Mouse (Mus musculus) myocyte (in vitro differentiated cells): ENCODE measurements around the gene Cbfa2t3.

Experiments
- E2F4 ChIP-seq: IDR thresholded peaks from one replicate; pipeline ENCODE4 v1.6.1; 2011; ENCODE audit warnings: mild to moderate bottlenecking, control low read depth, moderate library complexity; ENCODE audit not compliant: insufficient read depth
- MAX ChIP-seq: IDR thresholded peaks from one replicate; pipeline ENCODE4 v1.6.1; 2011; ENCODE audit warnings: low read depth, mild to moderate bottlenecking, control low read depth
- MYOD1 ChIP-seq, 3 experiments: IDR thresholded peaks; one replicate each; pipeline ENCODE4 v1.6.1; 2011; ENCODE audit warnings: control low read depth in 2 of 3, low read depth in 2 of 3, mild to moderate bottlenecking in 2 of 3, moderate library complexity in 1 of 3; ENCODE audit not compliant: insufficient read length in 2 of 3, control insufficient read depth in 1 of 3
- POLR2A ChIP-seq: IDR thresholded peaks from one replicate; pipeline ENCODE4 v1.6.1; 2011; ENCODE audit warnings: low read depth, mild to moderate bottlenecking, control low read depth, moderate library complexity; ENCODE audit not compliant: insufficient read length
- POLR2AphosphoS2 ChIP-seq: IDR thresholded peaks from one replicate; pipeline ENCODE4 v1.6.1; 2011; ENCODE audit warnings: low read depth, control low read depth; ENCODE audit not compliant: insufficient read length
- SRF ChIP-seq: IDR thresholded peaks from one replicate; pipeline ENCODE4 v1.6.1; 2011; ENCODE audit warnings: low read depth; ENCODE audit not compliant: control insufficient read depth, insufficient read length
- TCF12 ChIP-seq: IDR thresholded peaks from one replicate; pipeline ENCODE4 v1.6.1; 2011; ENCODE audit warnings: mild to moderate bottlenecking, control low read depth; ENCODE audit not compliant: poor library complexity, insufficient read depth, severe bottlenecking
- USF1 ChIP-seq: IDR thresholded peaks from one replicate; pipeline ENCODE4 v1.6.1; 2011; ENCODE audit warnings: low read depth, mild to moderate bottlenecking, control low read depth, moderate library complexity

DNA sequence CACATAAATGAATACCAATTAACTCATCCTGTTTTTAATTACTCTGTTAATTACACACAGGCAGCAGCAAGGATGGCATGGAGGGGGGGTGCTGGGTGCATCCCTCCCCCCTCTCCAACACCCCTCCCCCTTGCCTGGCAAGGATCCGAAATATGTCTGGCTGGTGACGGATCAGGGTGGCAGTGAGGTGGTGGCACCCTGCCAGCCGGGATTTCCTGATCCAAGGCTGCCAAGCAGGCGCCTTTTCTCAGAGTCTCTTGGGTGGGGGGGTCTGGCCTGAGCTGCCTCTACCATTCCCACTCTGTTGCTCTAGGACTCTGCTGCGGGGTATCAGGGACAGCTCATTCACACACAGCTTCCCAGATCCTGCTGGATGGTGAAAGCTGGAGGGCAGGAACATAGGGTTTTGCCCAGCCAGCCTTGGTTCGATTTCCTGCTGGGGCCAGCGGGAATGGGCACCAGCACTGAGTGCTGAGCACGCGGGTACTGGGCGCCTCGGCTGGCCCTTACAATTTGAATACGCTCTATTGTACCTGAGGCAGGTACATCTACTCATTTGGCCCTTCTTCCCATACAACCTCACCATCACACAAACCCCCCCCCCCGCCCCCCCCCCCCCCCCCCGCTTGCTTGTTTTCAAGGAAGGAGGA, 33.1 kb downstream of the Cbfa2t3 start:
- TF ChIP-seq USF1, result no peak
- TF ChIP-seq MYOD1 (IDR thresholded peaks at IDR 0.05; ENCODE audit: control insufficient read depth in 1 of 3, insufficient read length in 2 of 3, low read depth in 2 of 3), result no peak
- TF ChIP-seq POLR2A, result no peak
- no peak for TF ChIP-seq MAX
- no peak for TF ChIP-seq TCF12
- TF ChIP-seq POLR2AphosphoS2, result no peak
- TF ChIP-seq E2F4, result no peak
- TF ChIP-seq SRF, result no peak
